Mouse (Mus musculus): ENCODE results near the gene Srms.

DNA sequence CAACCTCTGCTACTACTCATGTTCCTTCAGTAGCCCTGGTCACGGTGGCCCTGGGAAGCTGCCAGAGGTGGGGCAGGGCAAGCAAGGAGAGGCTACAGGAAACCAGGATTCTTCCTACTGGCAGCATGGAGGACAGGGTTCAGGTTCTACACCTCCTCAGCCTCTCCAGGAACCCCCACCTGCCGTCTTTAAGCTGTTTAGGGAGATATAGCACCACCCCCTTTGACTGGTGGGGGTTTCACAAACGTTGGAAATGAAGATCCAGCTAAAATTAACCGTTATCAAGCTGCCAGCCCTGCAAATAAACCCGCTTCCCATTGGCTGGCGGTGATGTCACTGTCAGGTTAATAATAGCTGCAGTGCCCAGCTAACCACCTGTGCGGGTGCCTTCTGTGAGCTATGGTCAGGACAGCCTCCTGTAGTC is 53.9 kb downstream of the Srms start:
- TF ChIP-seq CTCF (conservative IDR thresholded peaks at IDR 0.05; ENCODE audit: low read length) (no peak), NANOG (IDR thresholded peaks at IDR 0.05; ENCODE audit: borderline replicate concordance, low read length) (no peak)

Measured in E14TG2a.4 (cell line).